ENCODE assay signal across 20 mouse cellular contexts in genomic region chr2:163613990-163614389, GRCm38 (mm10). TPM values are rescaled to one million over a fixed set of nuclear protein-coding genes. Genes with fewer than 3 reads are reported as not detected.
A peak's percentile ranks its signal among the peaks of the same experiment; 100 is the strongest.
DNase-seq lines count a peak whose midpoint lies in the region; ATAC-seq and TF ChIP-seq lines count a peak whose summit lies in the region.
"Had no signal": no experiment of that assay in that cellular context is flagged by ENCODE, and none has a peak within 500 bp of the region (broad histone marks: within the 10 kb centered on the region; RNA-seq: fewer than 3 reads in every experiment).

No protein-coding gene starts in this region.

- DNase-seq in heart, embryonic 10.5 days (ENCODE audit: low spot score), result peak; percentile 33
- no peak for DNase-seq in heart, postnatal 25 days (ENCODE audit: low spot score)
- no peak for DNase-seq in liver, embryonic 14.5 days (ENCODE audit: low read depth in 3 of 3, low spot score in 3 of 3)
- DNase-seq in liver (no peak), CH12.LX (ENCODE audit: extremely low read depth) (no peak), MEL (ENCODE audit: low read depth, low spot score) (no peak)
- DNase-seq in limb, embryonic 10.5 days (ENCODE audit: low spot score), result no peak
- DNase-seq: adrenal gland, postnatal 10 days; cerebellum, adult 11 months; cerebellum, adult 9-10 months; cerebellum, postnatal 36 days; gastrocnemius, postnatal 10 days; heart, postnatal 14 days had no signal

- peak; percentile 52 for TF ChIP-seq CTCF in liver, embryonic 14.5 days (IDR thresholded peaks at IDR 0.05; ENCODE audit: low read depth)
- TF ChIP-seq CTCF in CH12.LX (conservative IDR thresholded peaks at IDR 0.05 in 1 of 2, IDR thresholded peaks at IDR 0.05 in 1 of 2; ENCODE audit: low read depth in 2 of 2, low read length in 2 of 2) (no peak), MEL (IDR thresholded peaks at IDR 0.05 in 2 of 3, conservative IDR thresholded peaks at IDR 0.05 in 1 of 3; ENCODE audit: control insufficient read depth in 1 of 3, insufficient read depth in 1 of 3, low read depth in 2 of 3, low read length in 3 of 3, poor library complexity in 1 of 3, severe bottlenecking in 1 of 3) (peak in 2 of 3 experiments; percentile 17 to 25; a peak in 2 of 6 replicates)

- H3K9me3 ChIP-seq in heart, embryonic 10.5 days, result no peaks in the 10 kb centered on the region
- no peaks in the 10 kb centered on the region for H3K9me3 ChIP-seq in liver, embryonic 14.5 days (ENCODE audit: control insufficient read depth, low read length)
- H3K9me3 ChIP-seq in CH12.LX (replicated peaks; ENCODE audit: low read length) (peaks cover 4% of the 10 kb centered on the region), MEL (replicated peaks; ENCODE audit: insufficient read depth, low read length) (no peaks in the 10 kb centered on the region)
- no peaks in the 10 kb centered on the region for H3K9me3 ChIP-seq in limb, embryonic 10.5 days (replicated peaks)
- H3K9me3 ChIP-seq: embryonic facial prominence, embryonic 13.5 days; forebrain, embryonic 12.5 days; G1E; heart, embryonic 15.5 days; hindbrain, embryonic 15.5 days had no signal

- dilution Hi-C loops in CH12.LX (cut with MboI; ENCODE audit: extremely low pct_ligation_motif_present, extremely low pct_unique_long_range_greater_than_20kb, low sequenced_read_pairs), result no loop called here

- no peak overlapping the region for H3K27ac ChIP-seq in heart, embryonic 10.5 days
- no peak overlapping the region for H3K27ac ChIP-seq in liver, embryonic 14.5 days
- H3K27ac ChIP-seq in CH12.LX (ENCODE audit: insufficient read depth, low read depth) (no peak overlapping the region), MEL (ENCODE audit: control insufficient read depth, low read depth, low read length) (no peak overlapping the region)
- no peak overlapping the region for H3K27ac ChIP-seq in limb, embryonic 10.5 days
- H3K27ac ChIP-seq: embryonic facial prominence, embryonic 13.5 days; forebrain, embryonic 12.5 days; heart, embryonic 15.5 days; hindbrain, embryonic 15.5 days had no signal

- no peak overlapping the region for H3K4me3 ChIP-seq in heart, embryonic 10.5 days
- H3K4me3 ChIP-seq in liver, embryonic 14.5 days (ENCODE audit: insufficient read depth in 1 of 2, low read depth in 2 of 2, low read length in 2 of 2), result no peak overlapping the region
- H3K4me3 ChIP-seq in CH12.LX (replicated peaks in 1 of 3; ENCODE audit: low read depth in 2 of 3, low read length in 2 of 3, poor library complexity in 1 of 3) (no peak overlapping the region), MEL (ENCODE audit: control insufficient read depth in 1 of 2, insufficient read depth in 1 of 2, low read depth in 2 of 2, low read length in 2 of 2) (no peak overlapping the region)
- H3K4me3 ChIP-seq in limb, embryonic 10.5 days, result no peak overlapping the region
- H3K4me3 ChIP-seq: embryonic facial prominence, embryonic 13.5 days; forebrain, embryonic 12.5 days; heart, embryonic 15.5 days; hindbrain, embryonic 15.5 days had no signal

- intact Hi-C loops in heart, postnatal 25 days (cut with DNase I), result no loop called here

- TF ChIP-seq EP300 in liver, embryonic 14.5 days (IDR thresholded peaks at IDR 0.05; ENCODE audit: low read depth), result no peak
- TF ChIP-seq EP300 in CH12.LX (IDR thresholded peaks at IDR 0.05; ENCODE audit: low read length) (no peak), MEL (IDR thresholded peaks at IDR 0.05; ENCODE audit: low read depth in 1 of 2, low read length in 2 of 2) (no peak)

- H3K79me2 ChIP-seq in CH12.LX (replicated peaks; ENCODE audit: control insufficient read depth, extremely low read depth, insufficient read depth, poor library complexity, severe bottlenecking), result no peaks in the 10 kb centered on the region
- no peaks in the 10 kb centered on the region for H3K79me2 ChIP-seq in MEL (ENCODE audit: control insufficient read depth, insufficient read depth, low read length, poor library complexity)

- H3K36me3 ChIP-seq in heart, embryonic 10.5 days, result peaks cover 89% of the 10 kb centered on the region
- peaks cover 42% of the 10 kb centered on the region for H3K36me3 ChIP-seq in liver, embryonic 14.5 days (replicated peaks; ENCODE audit: control insufficient read depth, insufficient read depth, low read depth)
- H3K36me3 ChIP-seq in CH12.LX (replicated peaks in 1 of 2; ENCODE audit: control insufficient read depth in 1 of 2, insufficient read depth in 1 of 2, low read length in 1 of 2) (peaks cover 72 to 98% of the 10 kb centered on the region in 2 experiments), MEL (ENCODE audit: control insufficient read depth in 1 of 2, insufficient read depth in 2 of 2, low read length in 2 of 2) (peaks cover 0 to 3% of the 10 kb centered on the region in 2 experiments; a peak in 1 of 4 replicates)
- peaks cover 94% of the 10 kb centered on the region for H3K36me3 ChIP-seq in limb, embryonic 10.5 days

- no peak overlapping the region for H3K4me2 ChIP-seq in liver, embryonic 14.5 days (ENCODE audit: low read depth)
- no peak overlapping the region for H3K4me2 ChIP-seq in CH12.LX (ENCODE audit: insufficient read depth, low read depth, poor library complexity, severe bottlenecking)
- H3K4me2 ChIP-seq: embryonic facial prominence, embryonic 13.5 days; forebrain, embryonic 12.5 days; heart, embryonic 11.5 days; heart, embryonic 15.5 days; hindbrain, embryonic 15.5 days had no signal

- in situ Hi-C loops in CH12.LX (cut with MboI; ENCODE audit: low pct_ligation_motif_present, low pct_unique_long_range_greater_than_20kb, low sequenced_read_pairs), result no loop called here

- H3K4me1 ChIP-seq in heart, embryonic 10.5 days, result peaks cover 4% of the 10 kb centered on the region; the same call in 1 of the 2 replicates
- H3K4me1 ChIP-seq in liver, embryonic 14.5 days (replicated peaks; ENCODE audit: control insufficient read depth in 2 of 2, insufficient read depth in 2 of 2, low read length in 1 of 2), result no peaks in the 10 kb centered on the region
- peaks cover 0 to 6% of the 10 kb centered on the region in 2 experiments; a peak in 2 of 4 replicates for H3K4me1 ChIP-seq in CH12.LX (ENCODE audit: control insufficient read depth in 1 of 2, insufficient read depth in 2 of 2)
- H3K4me1 ChIP-seq in MEL (ENCODE audit: control insufficient read depth in 1 of 2, insufficient read depth in 2 of 2, low read length in 2 of 2), result no peaks in the 10 kb centered on the region; a peak in 1 of 4 replicates
- no peaks in the 10 kb centered on the region for H3K4me1 ChIP-seq in limb, embryonic 10.5 days
- H3K4me1 ChIP-seq: embryonic facial prominence, embryonic 13.5 days; forebrain, embryonic 12.5 days; heart, embryonic 15.5 days; hindbrain, embryonic 15.5 days had no signal

- no peak for TF ChIP-seq POLR2A in CH12.LX (IDR thresholded peaks at IDR 0.05; ENCODE audit: low read depth, low read length)
- no peak for TF ChIP-seq POLR2A in MEL (IDR thresholded peaks at IDR 0.05; ENCODE audit: control insufficient read depth in 1 of 2, insufficient read depth in 1 of 2, low read depth in 1 of 2, low read length in 2 of 2, poor library complexity in 1 of 2)

- no peak for ATAC-seq in liver, embryonic 14.5 days (ENCODE audit: insufficient read depth)
- ATAC-seq: forebrain, embryonic 16.5 days had no signal

- no peak for TF ChIP-seq RAD21 in CH12.LX (IDR thresholded peaks at IDR 0.05; ENCODE audit: low read depth, low read length)
- TF ChIP-seq RAD21 in MEL (IDR thresholded peaks at IDR 0.05; ENCODE audit: low read depth, low read length), result no peak; the same call in 1 of the 2 replicates

- H3K9ac ChIP-seq in liver, embryonic 14.5 days (replicated peaks), result no peak overlapping the region
- H3K9ac ChIP-seq in CH12.LX (ENCODE audit: insufficient read depth, low read depth), result no peak overlapping the region
- no peak overlapping the region for H3K9ac ChIP-seq in MEL (ENCODE audit: control insufficient read depth, low read depth, low read length, poor library complexity, severe bottlenecking)
- H3K9ac ChIP-seq: embryonic facial prominence, embryonic 13.5 days; forebrain, embryonic 12.5 days; heart, embryonic 15.5 days; hindbrain, embryonic 15.5 days had no signal

- WGBS in heart, embryonic 10.5 days, result 90% methylated on average over 4 of the region's 4 CpGs
- WGBS in liver, embryonic 14.5 days (ENCODE audit: insufficient replicate concordance), result 88% methylated on average over 4 of the region's 4 CpGs
- WGBS in limb, embryonic 10.5 days, result 94% methylated on average over 4 of the region's 4 CpGs

- H3K27me3 ChIP-seq in heart, embryonic 10.5 days (ENCODE audit: insufficient read depth, poor library complexity, severe bottlenecking), result no peaks in the 10 kb centered on the region
- H3K27me3 ChIP-seq in liver, embryonic 14.5 days (ENCODE audit: control insufficient read depth, insufficient read depth, low read length), result no peaks in the 10 kb centered on the region
- H3K27me3 ChIP-seq in CH12.LX (replicated peaks), result no peaks in the 10 kb centered on the region
- no peaks in the 10 kb centered on the region for H3K27me3 ChIP-seq in MEL (ENCODE audit: control insufficient read depth in 1 of 2, insufficient read depth in 2 of 2, low read length in 2 of 2)
- no peaks in the 10 kb centered on the region for H3K27me3 ChIP-seq in limb, embryonic 10.5 days (ENCODE audit: low read depth, poor library complexity, severe bottlenecking)
- H3K27me3 ChIP-seq: embryonic facial prominence, embryonic 13.5 days; forebrain, embryonic 12.5 days; heart, embryonic 15.5 days; hindbrain, embryonic 15.5 days had no signal

RNA-seq across cellular contexts. Expression of gene Ttpal, which starts 11.9 kb away (rescaled TPM):
- polyA plus RNA-seq in heart, embryonic 10.5 days (2016; fragmentation: Nextera tagmentation; extraction: Ambion mirVana), result 27.5 and 31.8 TPM in 2 replicates
- total RNA-seq in heart, postnatal 25 days (2021), result 1 to 10 TPM; 7.9 to 9.7 TPM
- polyA plus RNA-seq in liver, embryonic 14.5 days (2012; rRNA removed), result 3.4 and 5.3 TPM in 2 replicates
- polyA plus RNA-seq in liver, embryonic 14.5 days (2014; fragmentation: Nextera tagmentation; extraction: Ambion mirVana), result 10.0 and 11.5 TPM in 2 replicates
- total RNA-seq in CH12.LX (2012; rRNA removed) (25.7 and 26.2 TPM in 2 replicates), CH12.LX (2014; rRNA removed) (32.5 and 38.9 TPM in 2 replicates), MEL (2012; rRNA removed) (17.1 and 20.4 TPM in 2 replicates)
- polyA plus RNA-seq in CH12.LX (2012; ENCODE audit: insufficient read length, low read depth) (17.3 and 21.9 TPM in 2 replicates), MEL (2012; ENCODE audit: insufficient read depth in 1 of 2, insufficient read length in 2 of 2, low read depth in 1 of 2, low replicate concordance in 2 of 2, missing spikeins in 1 of 2) (10 to 100 TPM in 1 of 2 experiments, not detected in 1; 18.9 TPM)
- polyA plus RNA-seq in limb, embryonic 10.5 days (2016; fragmentation: Nextera tagmentation; extraction: Ambion mirVana), result 29.5 and 37.4 TPM in 2 replicates

RNA-seq across cellular contexts. Expression of gene Serinc3, which starts 30.9 kb away (rescaled TPM):
- 51.1 and 55.2 TPM in 2 replicates for polyA plus RNA-seq in heart, embryonic 10.5 days (2016; fragmentation: Nextera tagmentation; extraction: Ambion mirVana)
- total RNA-seq in heart, postnatal 25 days (2021), result 100 to 1,000 TPM; 291 to 357 TPM
- polyA plus RNA-seq in liver, embryonic 14.5 days (2012; rRNA removed), result 225 and 257 TPM in 2 replicates
- polyA plus RNA-seq in liver, embryonic 14.5 days (2014; fragmentation: Nextera tagmentation; extraction: Ambion mirVana), result 165 TPM in 2 replicates
- total RNA-seq in CH12.LX (2012; rRNA removed), result 345 and 358 TPM in 2 replicates
- total RNA-seq in CH12.LX (2014; rRNA removed), result 411 and 467 TPM in 2 replicates
- polyA plus RNA-seq in CH12.LX (2012; ENCODE audit: insufficient read length, low read depth), result 493 and 611 TPM in 2 replicates
- total RNA-seq in MEL (2012; rRNA removed), result 326 and 348 TPM in 2 replicates
- polyA plus RNA-seq in MEL (2012; ENCODE audit: insufficient read depth in 1 of 2, insufficient read length in 2 of 2, low read depth in 1 of 2, low replicate concordance in 2 of 2, missing spikeins in 1 of 2), result 100 to 1,000 TPM; 637 to 650 TPM
- polyA plus RNA-seq in limb, embryonic 10.5 days (2016; fragmentation: Nextera tagmentation; extraction: Ambion mirVana), result 17.3 and 20.4 TPM in 2 replicates

RNA-seq across cellular contexts. Expression of gene Pkig, which starts 44.2 kb away (rescaled TPM):
- 226 and 259 TPM in 2 replicates for polyA plus RNA-seq in heart, embryonic 10.5 days (2016; fragmentation: Nextera tagmentation; extraction: Ambion mirVana)
- 100 to 1,000 TPM; 211 to 235 TPM for total RNA-seq in heart, postnatal 25 days (2021)
- 50.9 and 52.3 TPM in 2 replicates for polyA plus RNA-seq in liver, embryonic 14.5 days (2012; rRNA removed)
- polyA plus RNA-seq in liver, embryonic 14.5 days (2014; fragmentation: Nextera tagmentation; extraction: Ambion mirVana), result 99.0 and 107 TPM in 2 replicates
- total RNA-seq in CH12.LX (2012; rRNA removed), result 225 and 253 TPM in 2 replicates
- 227 and 228 TPM in 2 replicates for total RNA-seq in CH12.LX (2014; rRNA removed)
- polyA plus RNA-seq in CH12.LX (2012; ENCODE audit: insufficient read length, low read depth), result 364 and 473 TPM in 2 replicates
- 74.6 and 79.5 TPM in 2 replicates for total RNA-seq in MEL (2012; rRNA removed)
- polyA plus RNA-seq in MEL (2012; ENCODE audit: insufficient read depth in 1 of 2, insufficient read length in 2 of 2, low read depth in 1 of 2, low replicate concordance in 2 of 2, missing spikeins in 1 of 2), result 100 to 1,000 TPM in 1 of 2 experiments, not detected in 1; 160 TPM
- 191 and 204 TPM in 2 replicates for polyA plus RNA-seq in limb, embryonic 10.5 days (2016; fragmentation: Nextera tagmentation; extraction: Ambion mirVana)

Comparison
In these comparisons a context has a peak if more than half of its experiments do, and no peak if none do; other contexts are left out.
1. CTCF ChIP-seq: peak in liver, embryonic 14.5 days (single experiment) and MEL (2 of 3); none in CH12.LX (0 of 2).